In the genomic region with DNA sequence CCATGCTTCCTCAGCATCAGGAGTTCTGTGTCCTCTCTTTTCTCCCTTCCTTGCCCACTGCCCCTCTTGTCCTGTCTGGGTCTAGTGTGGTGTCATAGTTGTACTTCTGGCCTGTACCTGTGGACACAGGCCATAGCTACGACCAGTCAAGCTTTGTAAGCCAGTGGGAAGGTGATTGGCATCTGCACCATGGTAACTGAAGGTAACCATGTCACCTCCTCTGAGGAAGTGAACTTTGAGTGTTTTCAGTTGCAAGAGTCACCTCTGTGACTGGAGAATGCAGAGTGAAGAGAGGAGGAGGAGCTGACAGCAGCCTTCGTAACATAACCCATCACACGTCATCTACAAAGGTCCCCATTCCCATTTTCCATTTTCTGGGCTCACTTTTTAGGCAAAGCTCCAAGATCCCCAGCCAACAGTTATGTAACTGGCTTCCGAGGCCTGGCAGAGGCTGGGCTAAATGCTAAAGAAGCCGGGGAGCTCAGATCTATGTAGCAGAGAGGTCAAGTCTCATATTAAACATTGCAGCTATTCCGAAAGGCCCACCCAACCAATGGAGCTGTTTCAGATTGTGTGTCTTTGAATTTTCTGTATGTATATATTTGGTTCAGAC, we compare ENCODE assay signal across 21 mouse cellular contexts. TPM values are rescaled to one million over a fixed set of nuclear protein-coding genes. Genes with fewer than 3 reads are reported as not detected.
A peak's percentile ranks its signal among the peaks of the same experiment; 100 is the strongest.
DNase-seq lines count a peak whose midpoint lies in the region; ATAC-seq lines count a peak whose summit lies in the region.
"Had no signal": no experiment of that assay in that cellular context is flagged by ENCODE, and none has a peak within 500 bp of the region (broad histone marks: within the 10 kb centered on the region; RNA-seq: fewer than 3 reads in every experiment).

No protein-coding gene starts in this region.

- WGBS in limb, embryonic 11.5 days = 91% methylated on average over 6 of the region's 6 CpGs
- WGBS in limb, embryonic 10.5 days = 96% methylated on average over 6 of the region's 6 CpGs

- no peak overlapping the region for H3K27ac ChIP-seq in limb, embryonic 11.5 days (replicated peaks; ENCODE audit: low read depth, low read length)
- no peak overlapping the region for H3K27ac ChIP-seq in limb, embryonic 10.5 days
- H3K27ac ChIP-seq: embryonic facial prominence, embryonic 12.5 days; heart, embryonic 15.5 days; hindbrain, embryonic 15.5 days; stomach, embryonic 15.5 days had no signal

- H3K9ac ChIP-seq in limb, embryonic 11.5 days (ENCODE audit: low read length) = no peak overlapping the region
- H3K9ac ChIP-seq: embryonic facial prominence, embryonic 12.5 days; forebrain, postnatal 0 days; heart, embryonic 15.5 days; hindbrain, embryonic 15.5 days; stomach, embryonic 15.5 days had no signal

- no peaks in the 10 kb centered on the region for H3K36me3 ChIP-seq in limb, embryonic 11.5 days (ENCODE audit: control insufficient read depth, insufficient read depth, low read length)
- H3K36me3 ChIP-seq in limb, embryonic 10.5 days = peaks cover 30% of the 10 kb centered on the region

- no peaks in the 10 kb centered on the region for H3K27me3 ChIP-seq in limb, embryonic 11.5 days (ENCODE audit: control insufficient read depth, insufficient read depth, low read length)
- no peaks in the 10 kb centered on the region for H3K27me3 ChIP-seq in limb, embryonic 10.5 days (ENCODE audit: low read depth, poor library complexity, severe bottlenecking)
- H3K27me3 ChIP-seq: embryonic facial prominence, embryonic 12.5 days; heart, embryonic 15.5 days; hindbrain, embryonic 15.5 days; stomach, embryonic 15.5 days had no signal

- DNase-seq in heart, postnatal 4 days = peak; percentile 5
- DNase-seq in heart, adult 9 months (ENCODE audit: low spot score in 2 of 2) = no peak
- peak; percentile 3 for DNase-seq in limb, embryonic 11.5 days (ENCODE audit: low spot score)
- no peak for DNase-seq in limb, embryonic 10.5 days (ENCODE audit: low spot score)
- DNase-seq in lung, postnatal 10 days = peak; percentile 34
- no peak for DNase-seq in lung, postnatal 36 days
- DNase-seq: adrenal gland, postnatal 10 days; cerebellum, postnatal 14 days; forebrain, postnatal 0 days; gastrocnemius, postnatal 14 days; heart, adult 2 months; layer of hippocampus, postnatal 36 days; thymus, postnatal 25 days had no signal

- H3K4me1 ChIP-seq in limb, embryonic 11.5 days (ENCODE audit: control insufficient read depth, insufficient read depth, low read length) = no peaks in the 10 kb centered on the region
- no peaks in the 10 kb centered on the region for H3K4me1 ChIP-seq in limb, embryonic 10.5 days
- H3K4me1 ChIP-seq: embryonic facial prominence, embryonic 12.5 days; hindbrain, embryonic 15.5 days; stomach, embryonic 15.5 days had no signal

- H3K4me2 ChIP-seq in limb, embryonic 11.5 days (ENCODE audit: low read depth, severe bottlenecking) = no peak overlapping the region
- H3K4me2 ChIP-seq: embryonic facial prominence, embryonic 12.5 days; heart, embryonic 15.5 days; hindbrain, embryonic 15.5 days; midbrain, embryonic 11.5 days; stomach, embryonic 15.5 days had no signal

- no peak overlapping the region for H3K4me3 ChIP-seq in limb, embryonic 11.5 days (ENCODE audit: low read depth, low read length)
- H3K4me3 ChIP-seq in limb, embryonic 10.5 days = no peak overlapping the region
- H3K4me3 ChIP-seq: embryonic facial prominence, embryonic 12.5 days; heart, adult 2 months; heart, embryonic 15.5 days; hindbrain, embryonic 15.5 days; stomach, embryonic 15.5 days had no signal

- ATAC-seq in limb, embryonic 11.5 days (ENCODE audit: insufficient number of reproducible peaks, low FRiP score, low TSS enrichment, low read depth) = no peak
- ATAC-seq: activated CD4-positive, CD25-positive, alpha-beta regulatory T cell, adult 4 months; forebrain, postnatal 0 days had no signal

- H3K9me3 ChIP-seq in limb, embryonic 11.5 days (ENCODE audit: control insufficient read depth, low read length) = no peaks in the 10 kb centered on the region
- no peaks in the 10 kb centered on the region for H3K9me3 ChIP-seq in limb, embryonic 10.5 days (replicated peaks)
- H3K9me3 ChIP-seq: embryonic facial prominence, embryonic 12.5 days; heart, embryonic 15.5 days; hindbrain, embryonic 15.5 days; stomach, embryonic 15.5 days had no signal

RNA-seq across cellular contexts. Expression of a gene that starts 45.3 kb away (rescaled TPM):
- total RNA-seq in heart, postnatal 4 days (2021) = under 1 TPM; 0.17 to 0.25 TPM
- 2.4 and 3.3 TPM in 2 replicates for polyA plus RNA-seq in limb, embryonic 11.5 days (2014; fragmentation: Nextera tagmentation; extraction: Ambion mirVana)
- 0.83 and 1.8 TPM in 2 replicates for polyA plus RNA-seq in limb, embryonic 10.5 days (2016; fragmentation: Nextera tagmentation; extraction: Ambion mirVana)
- total RNA-seq: hematopoietic stem cell, adult 5-6 weeks; megakaryocyte progenitor cell, adult 5-6 weeks had no signal
- polyA plus RNA-seq: activated CD4-positive, CD25-positive, alpha-beta regulatory T cell, adult 4 months had no signal

Comparison
In these comparisons a context has a peak if more than half of its experiments do, and no peak if none do; other contexts are left out.
1. DNase-seq: peak in heart, postnatal 4 days (single experiment), limb, embryonic 11.5 days (single experiment) and lung, postnatal 10 days (single experiment); none in heart, adult 9 months (0 of 2), limb, embryonic 10.5 days (single experiment) and lung, postnatal 36 days (single experiment).